Mouse (Mus musculus) adrenal gland, postnatal 10 days (tissue): ENCODE measurements at regions not wholly inside any gene's neighbourhood (a gene's known extent, or its start where the extent isn't known, plus 50 kb on each side); places are given as distances from the start of the nearest gene placed in this dataset.
A peak's percentile ranks its signal among the peaks of the same experiment; 100 is the strongest.

Experiments used
- DNase-seq: peaks from one replicate; pipeline ENCODE4 v3.0.0; 2021; ENCODE audit warnings: mixed read lengths

GRCm38 (mm10) chr15:5510056-5510455, 266.1 kb upstream of the Ptger4 start:
- DNase-seq, result no peak

- DNase-seq, result no peak
These were observed 267.1 kb upstream of the Ptger4 start for GRCm38 (mm10) chr15:5511046-5511445.

DNA sequence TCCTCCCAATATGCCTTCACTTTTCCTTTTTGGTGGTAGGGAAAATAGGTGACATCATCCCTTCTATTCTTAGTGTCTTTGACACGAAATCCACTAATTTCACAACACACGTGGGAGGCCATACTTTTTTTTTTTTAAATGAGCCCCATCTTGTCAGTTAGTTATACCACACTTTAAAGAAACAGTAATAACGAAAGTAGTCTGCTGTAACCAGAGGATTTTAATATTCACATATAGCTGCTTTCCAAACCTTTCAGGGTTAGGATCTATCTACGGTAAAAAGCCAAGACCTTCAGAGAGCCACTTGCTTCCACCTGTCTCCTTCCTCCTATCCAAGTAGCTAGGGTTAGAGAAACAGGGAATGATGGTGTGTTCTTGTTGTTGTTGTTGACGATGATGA, 268.6 kb upstream of the Ptger4 start:
- DNase-seq, result no peak

GRCm38 (mm10) chr15:5513146-5513545, 269.2 kb upstream of the Ptger4 start:
- DNase-seq, result no peak

- DNase-seq, result no peak
These were observed 270.2 kb upstream of the Ptger4 start for GRCm38 (mm10) chr15:5514217-5514616.

GRCm38 (mm10) chr15:5517244-5517966, 273.4 kb upstream of the Ptger4 start:
- no peak for DNase-seq

- no peak for DNase-seq
These were observed 275.6 kb upstream of the Ptger4 start for GRCm38 (mm10) chr15:5519552-5519951.

- no peak for DNase-seq
These were observed 276.0 kb upstream of the Ptger4 start for GRCm38 (mm10) chr15:5519997-5520396.

GRCm38 (mm10) chr15:5528619-5529018, 284.6 kb upstream of the Ptger4 start:
- no peak for DNase-seq

GRCm38 (mm10) chr15:5533656-5534055, 289.7 kb upstream of the Ptger4 start:
- no peak for DNase-seq

DNA sequence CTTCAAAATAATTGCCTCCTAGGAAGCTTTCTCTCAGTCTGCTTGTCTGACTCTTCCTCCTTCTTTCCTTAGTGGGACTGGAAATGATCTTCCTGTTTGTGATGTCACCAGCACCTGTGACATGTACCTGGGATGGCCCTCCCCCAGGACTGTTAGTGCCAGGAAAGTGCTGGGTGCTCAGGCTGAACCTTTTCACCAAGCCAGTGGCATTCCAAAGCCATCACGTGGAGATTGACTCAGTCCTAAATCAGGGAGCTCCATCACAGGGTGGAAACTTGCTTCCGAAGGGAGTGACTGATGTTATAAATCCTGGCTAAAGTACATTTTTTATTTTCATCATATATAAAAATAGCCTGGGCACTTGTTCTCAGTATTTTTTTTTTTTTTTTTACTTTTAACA, 293.4 kb upstream of the Ptger4 start:
- DNase-seq, result no peak

- no peak for DNase-seq
These were observed 295.4 kb upstream of the Ptger4 start for GRCm38 (mm10) chr15:5539301-5539928.

DNA sequence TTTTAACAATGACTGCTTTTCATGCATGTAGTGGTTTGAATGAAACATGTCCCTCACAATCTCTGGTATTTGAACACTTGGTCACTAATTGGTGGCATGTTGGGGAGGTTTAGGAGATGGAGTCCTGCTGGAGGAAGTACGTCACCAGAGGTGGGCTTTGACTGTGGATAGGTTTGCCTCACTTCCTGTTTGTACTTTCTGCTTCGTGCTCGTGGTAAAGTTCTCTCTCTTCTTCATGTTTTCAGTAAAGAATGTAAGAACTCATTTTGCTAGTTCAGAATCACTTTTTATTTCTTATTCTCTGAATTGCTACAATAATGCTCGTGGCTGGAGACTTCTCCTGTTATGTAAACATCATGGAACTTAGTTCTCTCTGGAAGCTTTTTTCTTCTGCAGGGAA, 310.5 kb upstream of the Ptger4 start:
- no peak for DNase-seq

- no peak for DNase-seq
These were observed 310.9 kb upstream of the Ptger4 start for GRCm38 (mm10) chr15:5554926-5555325.

DNA sequence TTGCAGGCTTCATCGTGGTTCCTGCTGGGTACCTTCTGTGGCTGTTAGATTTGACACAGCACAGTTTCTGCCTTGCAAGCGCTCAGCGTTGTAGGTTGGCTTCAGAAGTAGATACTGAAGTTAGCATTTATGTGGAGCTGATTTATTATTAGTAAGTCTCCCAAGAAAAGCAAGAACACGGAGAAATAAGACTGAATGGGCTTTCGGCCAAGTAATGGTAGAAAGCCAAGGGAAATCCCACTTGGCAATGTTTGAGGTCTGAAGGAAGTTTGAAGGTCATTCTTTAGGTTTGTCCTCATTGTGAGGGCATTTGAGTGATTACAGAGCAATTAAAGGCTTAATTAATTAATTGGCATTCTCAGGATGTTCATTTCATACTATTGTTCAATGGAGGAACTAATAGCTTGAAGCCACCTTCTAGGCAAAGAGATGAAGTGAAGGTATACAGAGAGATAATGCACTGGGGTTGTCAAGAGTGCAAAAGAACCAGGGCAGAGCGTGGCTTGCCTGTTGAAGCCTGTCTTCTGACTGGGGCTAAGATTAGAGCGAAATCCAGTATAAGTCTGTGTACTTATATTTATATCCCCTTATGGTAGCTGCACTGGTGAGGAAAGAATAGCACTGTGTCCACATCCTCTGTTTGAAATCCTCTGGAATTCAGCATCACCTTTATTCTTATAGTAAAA, 311.5 kb upstream of the Ptger4 start:
- peak; percentile 37 for DNase-seq

GRCm38 (mm10) chr15:5561783-5562182, 317.8 kb upstream of the Ptger4 start:
- DNase-seq, result no peak

DNA sequence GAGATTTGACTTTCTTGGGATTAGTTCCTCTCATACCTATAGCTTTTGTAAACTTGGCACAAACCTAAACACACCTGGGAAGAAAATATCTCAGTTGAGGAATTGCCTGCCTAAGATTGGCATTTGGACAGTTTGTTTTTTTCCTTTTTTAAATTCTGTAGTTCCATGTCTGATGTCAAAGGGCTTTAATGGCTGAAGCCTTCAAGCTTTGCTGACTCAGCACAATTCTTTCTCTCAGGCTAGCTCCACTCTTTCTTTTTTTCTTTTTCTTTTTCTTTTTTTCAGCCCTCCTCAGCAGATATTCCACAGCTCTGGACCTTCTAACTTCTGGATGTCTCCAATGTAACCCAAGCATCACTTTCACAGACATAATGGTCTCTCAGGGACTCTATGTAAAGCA, 330.4 kb upstream of the Ptger4 start:
- DNase-seq, result no peak

- no peak for DNase-seq
These were observed 335.6 kb upstream of the Ptger4 start for GRCm38 (mm10) chr15:5579559-5579958.

DNA sequence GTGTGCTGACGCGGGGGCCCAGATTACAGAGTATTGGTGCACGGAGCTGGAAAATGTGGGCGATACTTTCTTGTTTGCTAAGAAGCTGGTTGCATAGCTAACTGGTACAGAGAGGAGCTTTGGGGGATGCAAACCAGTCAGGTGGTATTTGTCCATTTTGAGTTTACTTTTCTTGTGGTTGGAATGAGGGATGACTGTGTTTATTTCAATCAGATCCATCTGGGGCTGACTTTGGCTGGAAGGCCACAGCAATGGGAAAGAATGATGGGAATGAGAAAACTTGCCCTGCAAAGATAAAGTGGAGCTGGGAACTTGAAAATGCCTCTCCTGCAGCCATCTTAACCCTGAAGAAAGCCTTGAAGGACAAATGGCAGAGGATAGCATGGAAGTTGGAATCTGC, 336.4 kb upstream of the Ptger4 start:
- DNase-seq, result no peak

DNA sequence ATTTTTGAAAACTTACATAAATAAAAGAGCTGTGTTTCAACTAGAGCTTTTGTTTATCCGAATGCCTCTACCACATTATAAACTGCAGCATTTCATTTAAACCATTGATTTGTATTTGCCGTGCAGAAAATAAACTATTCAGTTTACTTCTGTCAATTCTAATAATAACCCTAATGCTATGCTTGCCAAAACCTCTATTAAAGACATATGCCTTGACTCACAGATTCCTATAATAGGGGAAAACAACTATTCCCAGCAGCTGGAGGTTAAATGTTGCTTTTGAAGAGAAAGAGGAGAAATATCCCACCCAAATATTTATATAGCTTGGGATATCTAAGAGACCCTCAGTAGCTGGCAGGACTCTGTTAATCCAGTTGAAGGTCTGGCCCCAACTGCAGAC, 340.4 kb upstream of the Ptger4 start:
- DNase-seq, result no peak

- no peak for DNase-seq
These were observed 360.8 kb upstream of the Ptger4 start for GRCm38 (mm10) chr15:5604732-5605266.

- DNase-seq, result no peak
These were observed 363.5 kb upstream of the Ptger4 start for GRCm38 (mm10) chr15:5607533-5607932.

GRCm38 (mm10) chr15:5623021-5623420, 379.0 kb upstream of the Ptger4 start:
- no peak for DNase-seq
